Mouse (Mus musculus) lung, postnatal 0 days (tissue): ENCODE measurements around the gene Kcnn3.

Source experiments
- CTCF ChIP-seq: IDR thresholded peaks from 2 replicates; pipeline ENCODE4 v1.5.1; 2016; ENCODE audit warnings: antibody characterized with exemption, mild to moderate bottlenecking
- EP300 ChIP-seq: IDR thresholded peaks from 2 replicates; pipeline ENCODE4 v1.6.1; 2016; ENCODE audit warnings: antibody characterized with exemption, mild to moderate bottlenecking, control low read depth

GRCm38 (mm10) chr3:89491559-89491958 lies 28.4 kb upstream of the Kcnn3 start:
- TF ChIP-seq EP300 (no peak), CTCF (no peak)
